16 mouse cellular contexts compared by ENCODE assay signal in genomic region chr2:79278581-79278980, GRCm38 (mm10).
"Had no signal": no experiment of that assay in that cellular context is flagged by ENCODE, and none has a peak within 500 bp of the region (broad histone marks: within the 10 kb centered on the region; RNA-seq: fewer than 3 reads in every experiment).

No protein-coding gene starts in this region.

- H3K27me3 ChIP-seq: neural tube, embryonic 12.5 days; neural tube, embryonic 13.5 days; neural tube, embryonic 15.5 days; stomach, embryonic 15.5 days had no signal

- H3K27ac ChIP-seq: neural tube, embryonic 12.5 days; neural tube, embryonic 13.5 days; neural tube, embryonic 15.5 days; stomach, embryonic 15.5 days; stomach, postnatal 0 days had no signal

- H3K4me3 ChIP-seq: neural tube, embryonic 12.5 days; neural tube, embryonic 13.5 days; neural tube, embryonic 15.5 days; stomach, embryonic 15.5 days had no signal

- DNase-seq: right cerebral cortex, adult 18-20 months; right cerebral cortex, postnatal 14 days; right cerebral cortex, postnatal 25 days; right cerebral cortex, postnatal 4 days; spleen, adult 18-20 months; thymus, adult 18-20 months; thymus, adult 2 months; thymus, postnatal 14 days; thymus, postnatal 25 days; thymus, postnatal 36 days; thymus, postnatal 4 days had no signal

- H3K9ac ChIP-seq: neural tube, embryonic 12.5 days; neural tube, embryonic 13.5 days; neural tube, embryonic 15.5 days; stomach, embryonic 15.5 days had no signal

- H3K36me3 ChIP-seq: neural tube, embryonic 12.5 days; neural tube, embryonic 13.5 days; neural tube, embryonic 15.5 days; stomach, embryonic 15.5 days had no signal

- H3K4me1 ChIP-seq: neural tube, embryonic 12.5 days; neural tube, embryonic 13.5 days; neural tube, embryonic 15.5 days; stomach, embryonic 15.5 days had no signal

- H3K9me3 ChIP-seq: neural tube, embryonic 12.5 days; neural tube, embryonic 13.5 days; neural tube, embryonic 15.5 days; stomach, embryonic 15.5 days had no signal

- H3K4me2 ChIP-seq: neural tube, embryonic 12.5 days; neural tube, embryonic 13.5 days; neural tube, embryonic 15.5 days; stomach, embryonic 15.5 days had no signal
